Mouse (Mus musculus) liver, embryonic 11.5 days (tissue): Measurements from ENCODE around the gene Copa. TPM values are rescaled to one million over a fixed set of nuclear protein-coding genes. Genes with fewer than 3 reads are reported as not detected.

Source experiments
- ATAC-seq: fragments of 200-750 bp; cut with Nextera tagmentation; replicated peaks from 2 replicates; pipeline ENCODE4 v1.8.0; 2017; ENCODE audit warnings: moderate number of reproducible peaks, mild to moderate bottlenecking, moderate TSS enrichment, moderate library complexity; ENCODE audit not compliant: low FRiP score
- DNase-seq: peaks from one replicate; pipeline ENCODE4 v3.0.0-alpha.2; 2017; ENCODE audit warnings: low spot score
- H3K27ac ChIP-seq: fragments of 300-500 bp; sonication (generic); 2 replicates; pipeline ENCODE4 v1.5.1; 2014; ENCODE audit warnings: mild to moderate bottlenecking, low read depth, low read length, control low read depth
- H3K27me3 ChIP-seq: fragments of 300-500 bp; sonication (generic); replicated peaks from 2 replicates; pipeline ENCODE4 v1.6.1; 2014; ENCODE audit warnings: low read length, mixed read lengths; ENCODE audit not compliant: control insufficient read depth, insufficient read depth
- H3K36me3 ChIP-seq: fragments of 300-500 bp; sonication (generic); 2 replicates; pipeline ENCODE4 v1.6.1; 2014; ENCODE audit warnings: mild to moderate bottlenecking, low read length, moderate library complexity, mixed read lengths; ENCODE audit not compliant: control insufficient read depth, insufficient read depth
- H3K4me1 ChIP-seq: fragments of 300-500 bp; sonication (generic); replicated peaks from 2 replicates; pipeline ENCODE4 v1.6.1; 2014; ENCODE audit warnings: low read length, mixed read lengths; ENCODE audit not compliant: control insufficient read depth, insufficient read depth
- H3K4me2 ChIP-seq: fragments of 300-500 bp; sonication (generic); 2 replicates; pipeline ENCODE4 v1.6.1; 2014; ENCODE audit warnings: mild to moderate bottlenecking, control low read depth, moderate library complexity
- H3K4me3 ChIP-seq: fragments of 300-500 bp; sonication (generic); 2 replicates; pipeline ENCODE4 v1.5.1; 2014; ENCODE audit warnings: low read depth, low read length, control low read depth
- H3K9ac ChIP-seq: fragments of 300-500 bp; sonication (generic); 2 replicates; pipeline ENCODE4 v1.6.1; 2014; ENCODE audit warnings: low read depth, low read length, control low read depth
- H3K9me3 ChIP-seq: fragments of 300-500 bp; sonication (generic); 2 replicates; pipeline ENCODE4 v1.6.1; 2016; ENCODE audit warnings: low read length, inconsistent platforms, mixed read lengths; ENCODE audit not compliant: control insufficient read depth
- WGBS: fragments of 180-500 bp; shearing (Covaris S2); extraction: QIAGEN DNeasy Blood & Tissue Kit; methylation state at CpG from one replicate; pipeline ENCODE4 v1.1.7; 2014; 5-methylcytosine and 5-hydroxymethylcytosine counted together
- polyA plus RNA-seq: library from polyadenylated mRNA; unstranded; fragments of >200 nt; fragmentation: Nextera tagmentation; extraction: Ambion mirVana; gene quantifications from 2 replicates; pipeline ENCODE4 v1.2.1, GENCODE M21; 2014

The Copa gene
- polyA plus RNA-seq, 1 experiment from 2014 or later: 137 TPM

GRCm38 (mm10) chr1:172103619-172104018 lies 21.3 kb downstream of the Copa start:
- no peak overlapping the region for H3K9ac ChIP-seq
- no peaks in the 10 kb centered on the region for H3K4me1 ChIP-seq
- no peak overlapping the region for H3K4me3 ChIP-seq
- H3K36me3 ChIP-seq: peaks cover 46% of the 10 kb centered on the region; the same call in 1 of the 2 replicates
- H3K27ac ChIP-seq: no peak overlapping the region
- no peaks in the 10 kb centered on the region for H3K27me3 ChIP-seq
- ATAC-seq (no peak), DNase-seq (no peak)
- no peak overlapping the region for H3K4me2 ChIP-seq
- no peaks in the 10 kb centered on the region for H3K9me3 ChIP-seq
- WGBS: 92% methylated on average over 4 of the region's 4 CpGs

- WGBS: 87% methylated on average over 11 of the region's 11 CpGs
- DNase-seq: no peak
- no peak overlapping the region for H3K4me3 ChIP-seq
Observed at GRCm38 (mm10) chr1:172105101-172105500, 22.8 kb downstream of the Copa start.

GRCm38 (mm10) chr1:172107777-172108477 lies 25.6 kb downstream of the Copa start:
- ATAC-seq: no peak
- no peaks in the 10 kb centered on the region for H3K27me3 ChIP-seq
- no peak overlapping the region for H3K9ac ChIP-seq
- no peak for DNase-seq
- no peaks in the 10 kb centered on the region for H3K9me3 ChIP-seq
- no peaks in the 10 kb centered on the region for H3K4me1 ChIP-seq
- H3K36me3 ChIP-seq: peaks cover 53% of the 10 kb centered on the region
- no peak overlapping the region for H3K27ac ChIP-seq
- 90% methylated on average over 10 of the region's 10 CpGs for WGBS
- no peak overlapping the region for H3K4me3 ChIP-seq
- H3K4me2 ChIP-seq: no peak overlapping the region

More at GRCm38 (mm10) chr1:172105101-172105500, 22.8 kb downstream of the Copa start:
- Histone ChIP-seq H3K36me3 (peaks cover 47% of the 10 kb centered on the region), H3K27me3 (no peaks in the 10 kb centered on the region), H3K9me3 (no peaks in the 10 kb centered on the region), H3K27ac (no peak overlapping the region), H3K9ac (no peak overlapping the region), H3K4me1 (no peaks in the 10 kb centered on the region), H3K4me2 (no peak overlapping the region)
- ATAC-seq: no peak

GRCm38 (mm10) chr1:172116948-172117347 lies 34.6 kb downstream of the Copa start:
- no peak overlapping the region for H3K27ac ChIP-seq
- DNase-seq: no peak
- no peaks in the 10 kb centered on the region for H3K9me3 ChIP-seq
- peaks cover 70% of the 10 kb centered on the region for H3K36me3 ChIP-seq
- H3K9ac ChIP-seq: no peak overlapping the region
- no peaks in the 10 kb centered on the region for H3K27me3 ChIP-seq
- no peaks in the 10 kb centered on the region for H3K4me1 ChIP-seq
- no peak overlapping the region for H3K4me3 ChIP-seq
- ATAC-seq: no peak
- WGBS: 90% methylated on average over 5 of the region's 5 CpGs
- H3K4me2 ChIP-seq: no peak overlapping the region

- no peak for ATAC-seq
Observed at GRCm38 (mm10) chr1:172119100-172119499, 36.8 kb downstream of the Copa start.

GRCm38 (mm10) chr1:172119720-172120119 lies 37.4 kb downstream of the Copa start:
- no peaks in the 10 kb centered on the region for H3K9me3 ChIP-seq
- H3K27ac ChIP-seq: no peak overlapping the region
- no peak overlapping the region for H3K9ac ChIP-seq
- no peaks in the 10 kb centered on the region for H3K27me3 ChIP-seq
- DNase-seq (no peak), ATAC-seq (no peak)
- 64% methylated on average over 3 of the region's 3 CpGs for WGBS
- no peak overlapping the region for H3K4me3 ChIP-seq
- no peak overlapping the region for H3K4me2 ChIP-seq
- peaks cover 65% of the 10 kb centered on the region for H3K36me3 ChIP-seq
- H3K4me1 ChIP-seq: no peaks in the 10 kb centered on the region

More at GRCm38 (mm10) chr1:172119100-172119499, 36.8 kb downstream of the Copa start:
- WGBS: 70% methylated on average over 6 of the region's 6 CpGs
- no peaks in the 10 kb centered on the region for H3K27me3 ChIP-seq
- H3K4me1 ChIP-seq: no peaks in the 10 kb centered on the region
- no peak overlapping the region for H3K9ac ChIP-seq
- no peak overlapping the region for H3K4me3 ChIP-seq
- H3K27ac ChIP-seq: no peak overlapping the region
- H3K4me2 ChIP-seq: no peak overlapping the region
- DNase-seq: no peak
- no peaks in the 10 kb centered on the region for H3K9me3 ChIP-seq
- peaks cover 67% of the 10 kb centered on the region for H3K36me3 ChIP-seq

- 91% methylated on average over 2 of the region's 2 CpGs for WGBS
- Histone ChIP-seq H3K9ac (no peak overlapping the region), H3K9me3 (no peaks in the 10 kb centered on the region), H3K36me3 (peaks cover 42% of the 10 kb centered on the region), H3K4me1 (peaks cover 6% of the 10 kb centered on the region), H3K4me2 (no peak overlapping the region), H3K27me3 (no peaks in the 10 kb centered on the region), H3K4me3 (no peak overlapping the region), H3K27ac (no peak overlapping the region)
- ATAC-seq: no peak
- no peak for DNase-seq
Observed at GRCm38 (mm10) chr1:172122671-172123070, 40.3 kb downstream of the Copa start.

- DNase-seq: no peak
- Histone ChIP-seq H3K4me1 (peaks cover 8% of the 10 kb centered on the region), H3K4me3 (no peak overlapping the region), H3K36me3 (peaks cover 33% of the 10 kb centered on the region), H3K27ac (no peak overlapping the region), H3K27me3 (no peaks in the 10 kb centered on the region), H3K4me2 (no peak overlapping the region), H3K9ac (no peak overlapping the region), H3K9me3 (no peaks in the 10 kb centered on the region)
- WGBS: 73% methylated on average over 6 of the region's 6 CpGs
- no peak for ATAC-seq
Observed at GRCm38 (mm10) chr1:172124572-172124971, 42.2 kb downstream of the Copa start.
